In genomic region chr19:40317001-40317400, GRCm38 (mm10) we compare ENCODE assay signal across 16 mouse cellular contexts.
"Had no signal": no experiment of that assay in that cellular context is flagged by ENCODE, and none has a peak within 500 bp of the region (broad histone marks: within the 10 kb centered on the region; RNA-seq: fewer than 3 reads in every experiment).

No protein-coding gene starts in this region.

- ATAC-seq: midbrain, embryonic 13.5 days; midbrain, embryonic 15.5 days had no signal

- H3K4me2 ChIP-seq: lung, embryonic 14.5 days; midbrain, embryonic 11.5 days; midbrain, embryonic 13.5 days; midbrain, embryonic 15.5 days; neural tube, embryonic 12.5 days; stomach, embryonic 15.5 days had no signal

- H3K27me3 ChIP-seq: midbrain, embryonic 13.5 days; midbrain, embryonic 15.5 days; neural tube, embryonic 12.5 days; stomach, embryonic 15.5 days had no signal

- H3K4me1 ChIP-seq: midbrain, embryonic 13.5 days; midbrain, embryonic 15.5 days; neural tube, embryonic 12.5 days; stomach, embryonic 15.5 days had no signal

- H3K36me3 ChIP-seq: stomach, embryonic 15.5 days had no signal

- H3K4me3 ChIP-seq: megakaryocyte, embryonic 14.5 days; midbrain, embryonic 13.5 days; midbrain, embryonic 15.5 days; neural tube, embryonic 12.5 days; stomach, embryonic 15.5 days had no signal

- DNase-seq: lung, adult 18-20 months; lung, embryonic 14.5 days; lung, postnatal 14 days; lung, postnatal 36 days; right cerebral cortex, postnatal 14 days; thymus, adult 2 months; thymus, postnatal 25 days; thymus, postnatal 4 days had no signal

- H3K27ac ChIP-seq: macrophage; midbrain, embryonic 13.5 days; midbrain, embryonic 15.5 days; neural tube, embryonic 12.5 days; stomach, embryonic 15.5 days; stomach, postnatal 0 days had no signal

- H3K9ac ChIP-seq: lung, embryonic 14.5 days; midbrain, embryonic 13.5 days; midbrain, embryonic 15.5 days; neural tube, embryonic 12.5 days; stomach, embryonic 15.5 days had no signal

- H3K9me3 ChIP-seq: megakaryocyte, embryonic 14.5 days; midbrain, embryonic 13.5 days; midbrain, embryonic 15.5 days; neural tube, embryonic 12.5 days; stomach, embryonic 15.5 days had no signal
